Mouse (Mus musculus) kidney, adult 18-20 months (tissue): ENCODE results near the gene Cpe.
A peak's percentile ranks its signal among the peaks of the same experiment; 100 is the strongest.

Experiments
- DNase-seq: peaks from one replicate; pipeline ENCODE4 v3.0.0; 2021

The Cpe gene

GRCm38 (mm10) chr8:64631761-64632160, 61.1 kb downstream of the Cpe start:
- DNase-seq = peak; percentile 26

GRCm38 (mm10) chr8:64629034-64629760, 63.7 kb downstream of the Cpe start:
- no peak for DNase-seq

DNA sequence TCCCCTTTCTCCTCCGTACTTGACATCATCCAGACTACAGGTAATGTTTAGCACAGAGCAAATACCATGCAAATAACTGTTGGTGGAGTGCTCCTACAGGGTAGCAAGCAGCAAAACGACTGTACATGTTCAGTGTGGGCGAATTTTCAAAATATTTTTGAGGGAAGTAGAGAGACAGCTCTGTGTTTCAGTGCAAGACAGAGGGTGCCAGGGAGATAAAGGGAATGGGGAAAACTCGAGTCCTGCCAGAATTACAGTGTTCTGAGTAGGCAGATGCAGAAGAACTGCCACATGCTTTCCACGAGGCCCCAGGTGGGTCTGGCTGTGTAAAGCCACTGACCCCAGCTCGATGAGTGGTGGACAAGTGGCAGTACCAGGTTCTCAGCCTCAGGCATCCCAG, 64.8 kb downstream of the Cpe start:
- no peak for DNase-seq

- no peak for DNase-seq
Measured at GRCm38 (mm10) chr8:64624603-64625037, 68.2 kb downstream of the Cpe start.

DNA sequence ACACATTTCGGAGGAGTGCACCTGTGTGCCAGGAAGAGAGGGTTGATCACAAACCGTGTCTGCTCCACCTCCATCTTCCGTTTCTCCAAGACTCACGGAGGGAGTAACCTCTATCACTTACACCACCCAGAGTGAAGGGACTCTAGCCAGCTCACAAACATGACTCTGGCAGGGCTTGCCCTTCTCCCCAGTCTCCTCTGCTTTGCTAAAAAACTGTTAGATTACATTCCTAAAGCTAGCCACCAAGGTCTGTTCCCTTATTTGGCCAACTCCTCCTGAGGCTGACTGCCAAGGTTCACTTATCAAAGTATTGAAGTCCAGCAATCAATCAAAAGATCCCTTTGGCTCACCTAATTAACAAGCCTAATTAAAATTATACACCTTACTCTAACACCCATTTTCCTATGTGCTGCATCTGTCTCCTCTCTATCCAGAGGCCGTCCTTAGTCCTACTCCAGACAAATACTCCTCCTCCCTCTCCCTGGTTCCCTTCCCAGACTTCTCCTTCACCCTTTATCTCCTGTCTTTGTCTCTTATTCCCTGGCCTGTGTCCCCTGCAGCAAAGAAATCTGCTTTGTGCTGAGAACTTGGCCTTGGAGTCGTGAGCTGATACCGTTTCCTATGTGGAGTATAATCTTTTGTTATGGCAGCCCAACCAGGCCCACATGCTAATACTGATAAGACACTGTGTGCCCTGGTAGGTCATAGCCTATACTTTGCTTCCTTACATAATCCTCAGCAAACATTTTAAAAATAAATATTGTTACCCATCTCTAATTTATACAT, 72.3 kb downstream of the Cpe start:
- DNase-seq = no peak

DNA sequence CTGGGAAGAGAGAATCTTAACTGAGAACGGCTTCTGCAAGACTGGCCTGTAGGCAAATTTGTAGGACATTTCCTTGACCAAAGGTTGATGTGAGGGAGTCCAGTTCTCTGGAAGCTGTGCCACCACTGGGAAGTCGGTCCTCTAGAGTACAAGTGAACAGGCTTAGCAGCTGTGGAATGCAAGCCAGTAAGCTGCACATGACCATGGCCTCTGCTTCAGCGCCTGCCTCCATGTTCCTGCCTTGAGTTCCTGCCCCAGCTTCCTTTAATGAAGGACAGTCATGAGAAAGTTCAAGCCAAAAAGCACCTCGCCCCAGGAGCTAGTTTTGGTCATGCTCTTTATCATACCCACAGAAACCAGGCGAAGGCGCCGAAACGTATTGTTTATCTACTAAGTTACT, 73.2 kb downstream of the Cpe start:
- DNase-seq = no peak

GRCm38 (mm10) chr8:64618618-64619017, 74.2 kb downstream of the Cpe start:
- peak; percentile 50 for DNase-seq

DNA sequence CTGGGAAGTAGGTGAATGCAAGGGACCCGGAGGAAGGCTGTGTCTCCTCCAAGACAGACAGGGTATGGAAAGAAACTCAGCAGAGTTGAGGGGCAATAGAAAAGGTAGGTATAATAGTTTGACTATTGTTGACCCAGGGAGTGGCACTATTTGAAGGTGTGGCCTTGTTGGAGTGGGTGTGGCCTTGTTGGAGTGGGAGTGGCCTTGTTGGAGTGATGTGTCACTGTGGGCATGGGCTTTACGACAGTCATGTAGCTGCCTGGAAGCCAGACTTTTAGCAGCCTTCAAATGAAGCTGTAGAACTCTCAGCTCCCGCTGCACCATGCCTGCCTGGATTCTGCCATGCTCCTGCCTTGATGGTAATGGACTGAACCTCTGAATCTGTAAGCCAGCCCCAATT, 76.3 kb downstream of the Cpe start:
- DNase-seq = no peak

GRCm38 (mm10) chr8:64615459-64615858, 77.4 kb downstream of the Cpe start:
- no peak for DNase-seq

DNA sequence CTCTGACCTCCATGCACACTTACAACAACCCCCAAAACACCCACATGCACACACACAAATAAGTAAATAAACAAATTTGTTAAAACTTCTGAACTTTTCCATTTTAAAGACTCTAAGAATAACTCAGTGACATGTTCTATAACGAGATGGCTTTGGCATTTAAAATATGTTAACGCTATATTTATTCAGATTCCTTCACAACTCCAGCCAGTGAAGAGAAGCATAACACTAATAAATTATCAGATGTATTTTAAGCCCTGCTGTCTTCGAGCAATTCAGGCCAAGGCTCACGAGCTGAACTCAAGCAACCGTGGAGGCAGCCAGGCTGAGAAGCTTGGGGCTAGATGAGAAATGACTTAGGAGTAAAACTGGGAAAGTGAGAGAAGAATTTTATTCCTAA, 79.2 kb downstream of the Cpe start:
- no peak for DNase-seq

- no peak for DNase-seq
Measured at GRCm38 (mm10) chr8:64611210-64611974, 81.5 kb downstream of the Cpe start.

GRCm38 (mm10) chr8:64608931-64609330, 83.9 kb downstream of the Cpe start:
- DNase-seq = no peak

DNA sequence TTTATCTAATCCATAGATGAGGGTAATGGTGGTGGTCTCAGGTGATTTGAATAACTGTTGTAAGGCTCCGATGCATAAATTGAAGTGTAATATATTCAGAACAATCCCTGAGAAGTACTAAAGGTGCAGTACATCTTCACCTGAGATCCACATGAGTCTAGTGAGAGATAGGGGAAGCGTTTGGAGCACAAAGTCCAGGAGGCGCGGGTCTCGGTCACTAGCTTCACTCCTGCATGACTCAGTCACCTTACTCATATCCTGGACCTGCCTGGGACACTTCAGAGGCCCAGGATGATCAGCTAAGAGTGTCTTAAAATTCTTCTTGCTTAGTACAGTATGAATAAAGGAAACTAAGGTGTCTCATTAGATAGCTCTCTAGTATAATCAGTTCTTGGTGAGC, 86.8 kb downstream of the Cpe start:
- DNase-seq = no peak

DNA sequence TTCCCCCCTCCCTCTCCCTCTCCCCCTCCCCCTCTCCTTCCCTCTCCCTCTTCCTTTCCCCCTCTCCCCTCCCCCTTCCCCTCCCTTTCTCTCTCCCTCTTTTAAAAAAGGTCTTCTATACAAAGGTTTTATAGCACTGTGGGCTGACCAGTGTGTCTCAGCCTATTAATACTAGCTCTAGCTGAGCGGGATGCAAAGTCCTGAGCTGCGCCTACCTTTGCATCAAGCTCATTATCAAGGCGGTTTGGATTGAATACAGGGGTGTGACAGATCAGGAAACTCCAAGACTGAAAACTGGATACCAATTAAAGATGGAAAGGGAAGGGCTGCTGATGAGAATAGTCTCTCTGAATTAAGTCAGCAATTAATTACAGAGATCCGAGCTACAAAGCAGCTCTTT, 94.6 kb downstream of the Cpe start:
- no peak for DNase-seq

- peak; percentile 75 for DNase-seq
Measured at GRCm38 (mm10) chr8:64597042-64597970, 95.5 kb downstream of the Cpe start.

DNA sequence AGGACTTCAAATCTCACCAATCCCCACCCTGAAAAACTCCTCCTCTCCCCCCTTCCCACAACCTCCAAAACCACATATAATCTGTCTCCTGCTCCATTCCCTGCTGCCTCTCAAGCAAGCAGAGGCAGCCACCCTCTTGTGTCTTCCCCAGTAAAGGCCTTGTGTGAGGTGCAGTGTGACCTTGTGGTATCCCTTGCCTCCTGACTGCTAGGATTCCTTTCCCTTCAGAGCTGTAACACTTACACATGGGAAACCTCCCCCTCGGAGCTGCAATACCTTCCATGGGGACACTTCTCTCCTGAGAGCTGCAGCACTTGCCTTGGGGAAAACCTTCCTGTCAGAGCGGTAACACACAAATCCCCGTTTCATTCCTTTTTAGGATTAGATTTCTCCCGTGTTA, 96.5 kb downstream of the Cpe start:
- no peak for DNase-seq

GRCm38 (mm10) chr8:64590456-64590855, 102.4 kb downstream of the Cpe start:
- DNase-seq = no peak

DNA sequence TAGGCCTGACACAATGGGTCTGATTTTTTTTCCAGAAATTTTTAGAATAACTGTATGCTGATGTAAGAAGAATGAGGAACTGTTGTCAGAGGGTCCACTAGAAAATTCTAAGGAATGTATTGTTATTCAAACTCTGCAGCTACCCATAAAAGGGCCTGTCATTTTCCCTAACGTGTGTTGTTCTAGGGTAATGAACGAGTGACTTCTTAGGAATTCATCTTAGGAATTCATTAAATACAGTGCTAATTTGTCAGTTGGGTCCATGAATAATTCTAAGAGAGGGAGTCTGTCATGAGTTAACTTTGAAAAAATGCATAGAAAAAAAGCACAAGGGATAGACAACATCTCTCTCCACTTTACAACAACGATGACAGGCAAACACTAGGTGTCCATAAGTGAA, 110.0 kb downstream of the Cpe start:
- DNase-seq = no peak

DNA sequence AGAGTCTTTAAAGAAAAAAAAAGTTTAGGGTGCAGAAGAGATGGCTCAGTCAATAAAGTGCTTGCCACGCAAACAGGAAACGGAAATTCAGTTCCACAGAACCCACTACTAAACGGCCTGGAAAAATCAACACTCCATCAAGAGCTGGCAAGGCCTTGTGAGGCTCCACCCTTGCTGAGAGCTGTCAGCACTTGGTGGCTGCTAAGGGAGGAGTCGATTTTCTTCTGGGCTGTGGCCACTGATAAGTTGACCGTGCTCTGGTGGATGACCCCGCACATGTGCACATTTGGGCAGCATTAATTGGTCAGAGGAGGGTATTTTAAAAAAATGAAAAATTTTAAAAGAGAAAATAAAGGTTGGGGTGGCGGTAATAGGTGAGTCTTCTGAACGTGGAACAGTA, 114.6 kb downstream of the Cpe start:
- no peak for DNase-seq

DNA sequence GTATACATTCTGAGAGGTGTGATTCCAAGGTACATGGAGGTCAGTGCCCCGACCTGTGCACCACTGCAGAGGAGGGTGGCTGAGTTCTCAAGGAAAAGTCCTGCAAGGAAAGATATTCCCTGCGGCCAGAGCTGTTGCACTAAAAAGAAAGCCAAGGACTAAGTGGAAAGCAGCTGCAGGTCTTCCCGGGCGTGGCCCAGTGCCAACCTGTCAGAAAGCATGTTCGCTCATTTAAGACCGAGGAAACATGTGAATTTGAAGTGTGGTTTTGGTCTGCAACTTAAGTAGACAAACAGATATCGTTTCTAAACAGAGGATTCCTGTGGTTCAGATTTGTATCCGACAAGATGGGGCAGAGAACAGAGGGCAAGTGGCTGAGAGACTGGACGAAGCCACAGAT, 117.9 kb downstream of the Cpe start:
- no peak for DNase-seq

DNA sequence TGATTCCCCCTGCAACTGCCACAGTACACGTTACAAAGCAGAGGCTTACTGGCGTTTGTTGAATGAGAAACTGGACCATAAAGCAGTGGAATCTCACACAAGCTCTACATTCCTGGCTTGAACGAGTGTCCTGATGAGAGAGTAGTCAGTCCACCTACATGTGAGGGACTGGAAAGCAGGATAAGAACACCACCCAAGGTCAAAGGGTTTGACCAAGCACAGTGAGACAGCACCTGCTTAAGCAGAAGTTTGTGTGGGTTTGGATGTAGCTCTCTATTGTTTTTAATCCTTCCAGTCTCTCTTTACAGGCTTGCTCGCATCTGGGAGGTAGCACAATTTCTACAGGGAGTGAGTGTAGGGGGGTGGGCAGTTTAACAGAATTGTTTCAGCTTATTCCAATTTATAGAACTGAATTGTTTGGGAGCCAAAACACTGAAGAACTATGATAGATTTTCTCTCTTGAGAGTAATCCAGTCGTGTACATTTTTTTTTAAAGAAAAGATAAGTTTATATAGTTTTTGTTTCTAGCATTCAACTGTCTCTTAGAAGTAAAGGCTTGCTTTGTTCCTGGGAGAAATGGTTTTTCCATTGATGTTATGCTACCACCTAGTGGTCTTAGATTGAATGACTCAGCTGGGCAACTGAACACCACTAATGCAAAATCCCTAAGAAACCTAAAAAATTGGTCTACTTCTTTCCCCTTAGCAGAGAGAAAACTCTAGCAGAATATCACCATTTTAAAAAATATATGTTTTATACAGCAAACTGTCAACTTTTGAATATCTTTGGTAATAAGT, 144.6 kb downstream of the Cpe start:
- no peak for DNase-seq

DNA sequence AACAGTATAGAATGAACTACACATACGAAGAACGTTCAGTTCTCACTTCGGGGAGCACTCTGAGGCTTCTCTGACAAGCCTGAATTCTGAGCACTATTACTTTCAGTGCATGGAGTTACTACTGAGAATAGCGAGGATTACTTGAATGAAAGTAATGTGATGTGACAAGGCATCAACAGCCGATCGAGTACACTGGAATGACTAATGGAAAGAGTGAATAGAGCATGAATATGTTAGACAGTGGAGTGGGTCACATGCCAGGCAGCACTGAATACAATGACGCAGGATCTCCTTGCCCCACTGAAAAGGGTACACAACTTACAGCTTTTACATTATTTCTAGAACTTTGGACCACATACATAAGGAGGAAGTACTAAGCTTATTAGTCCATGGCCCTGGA, 149.4 kb downstream of the Cpe start:
- DNase-seq = no peak
